8 mouse cellular contexts compared by ENCODE assay signal in the genomic region with DNA sequence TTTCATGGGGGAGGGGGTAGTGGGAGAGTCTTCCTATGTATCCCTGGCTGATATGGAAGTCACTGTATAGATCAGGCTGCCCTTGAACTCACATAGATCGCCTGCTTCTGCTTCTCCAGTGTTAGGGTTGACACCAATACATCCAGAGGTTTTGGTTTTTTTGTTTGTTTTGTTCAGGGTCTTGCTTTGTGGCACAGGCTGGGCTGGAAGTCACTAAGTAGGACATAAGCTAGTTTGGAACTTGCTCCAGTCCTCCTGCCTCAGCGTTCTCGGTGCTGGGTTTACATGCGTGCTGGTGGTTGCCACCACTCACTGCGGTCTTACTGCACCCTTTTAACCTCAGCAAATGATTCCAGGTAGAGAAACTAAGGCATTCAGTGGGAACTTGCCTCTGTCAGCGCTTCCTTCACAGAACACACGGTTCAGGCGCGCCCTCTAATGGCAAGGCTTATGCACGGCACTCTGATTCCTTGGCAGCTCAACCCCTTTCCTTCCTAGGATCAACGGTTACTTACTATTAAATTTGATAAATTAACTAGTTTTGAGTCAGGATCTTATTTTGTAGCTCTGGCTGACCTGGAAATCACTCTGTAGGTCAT. TPM values are rescaled to one million over a fixed set of nuclear protein-coding genes. Genes with fewer than 3 reads are reported as not detected.
DNase-seq lines count a peak whose midpoint lies in the region; ATAC-seq and TF ChIP-seq lines count a peak whose summit lies in the region.

No protein-coding gene starts in this region.

- no peak overlapping the region for H3K9ac ChIP-seq in liver, embryonic 12.5 days

- no peak for TF ChIP-seq POLR2A in cortical plate, adult 2 months (IDR thresholded peaks at IDR 0.05; ENCODE audit: extremely low read depth, insufficient read depth, low read length)

- H3K9me3 ChIP-seq in liver, embryonic 12.5 days (replicated peaks), result no peaks in the 10 kb centered on the region

- 1% methylated on average over 11 of the region's 11 CpGs for WGBS in liver, embryonic 12.5 days (ENCODE audit: insufficient replicate concordance)

- peaks cover 5% of the 10 kb centered on the region for H3K4me1 ChIP-seq in cortical plate, adult 2 months (ENCODE audit: control insufficient read depth, insufficient read depth, low read length)
- H3K4me1 ChIP-seq in liver, embryonic 12.5 days, result peaks cover 42% of the 10 kb centered on the region

- peak overlapping the region; percentile 63 for H3K4me2 ChIP-seq in liver, embryonic 12.5 days

- no peak overlapping the region for H3K27ac ChIP-seq in cortical plate, adult 2 months (ENCODE audit: insufficient read depth, low read length)
- H3K27ac ChIP-seq in liver, embryonic 12.5 days, result no peak overlapping the region

- peak; percentile 93 for TF ChIP-seq CTCF in cortical plate, adult 2 months (IDR thresholded peaks at IDR 0.05; ENCODE audit: extremely low read depth, insufficient read depth, low read length)

- peaks cover 2% of the 10 kb centered on the region; the same call in 1 of the 2 replicates for H3K36me3 ChIP-seq in liver, embryonic 12.5 days

- no peak for ATAC-seq in liver, embryonic 12.5 days

- peaks cover 59% of the 10 kb centered on the region for H3K27me3 ChIP-seq in liver, embryonic 12.5 days (replicated peaks)

- peak overlapping the region; percentile 1; the same call in 1 of the 2 replicates for H3K4me3 ChIP-seq in cortical plate, adult 2 months (ENCODE audit: insufficient read depth, low read length)
- no peak overlapping the region; the same call in 1 of the 2 replicates for H3K4me3 ChIP-seq in liver, embryonic 12.5 days

- DNase-seq in 416B (ENCODE audit: low read depth) (peak; percentile 85), NIH3T3 (ENCODE audit: low read depth) (peak; percentile 93)
- DNase-seq in heart, adult 8-10 months (ENCODE audit: low spot score), result peak; percentile 81
- DNase-seq in kidney, adult 8-10 months, result peak; percentile 47 to 75
- peak; percentile 72 for DNase-seq in neural tube, embryonic 10.5 days (ENCODE audit: extremely low spot score, low spot score)
- peak; percentile 80 for DNase-seq in thymus, postnatal 0 days (ENCODE audit: low spot score)

RNA-seq across cellular contexts. Expression of a gene that starts 1.3 kb away (rescaled TPM):
- polyA plus RNA-seq in cortical plate, adult 2 months (2012; rRNA removed), result 53.8 and 59.1 TPM in 2 replicates
- total RNA-seq in heart, adult 8-10 months (2022), result 10 to 100 TPM; 39.8 to 46.9 (median 44.4) TPM
- polyA plus RNA-seq in liver, embryonic 12.5 days (2016; fragmentation: Nextera tagmentation; extraction: Ambion mirVana), result 25.8 and 31.5 TPM in 2 replicates
- 59.6 and 67.1 TPM in 2 replicates for polyA plus RNA-seq in thymus, postnatal 0 days (2015; fragmentation: Nextera tagmentation; extraction: Ambion mirVana)

RNA-seq across cellular contexts. Expression of a gene that starts 16.0 kb away (rescaled TPM):
- polyA plus RNA-seq in cortical plate, adult 2 months (2012; rRNA removed), result 14.4 and 14.6 TPM in 2 replicates
- total RNA-seq in heart, adult 8-10 months (2022), result 10 to 100 TPM in 1 of 4 experiments, 1 to 10 TPM in 3; 8.8 to 12.7 (median 9.4) TPM
- 19.5 and 19.9 TPM in 2 replicates for polyA plus RNA-seq in liver, embryonic 12.5 days (2016; fragmentation: Nextera tagmentation; extraction: Ambion mirVana)
- polyA plus RNA-seq in thymus, postnatal 0 days (2015; fragmentation: Nextera tagmentation; extraction: Ambion mirVana), result 15.8 and 18.7 TPM in 2 replicates

RNA-seq across cellular contexts. Expression of a gene that starts 16.2 kb away (rescaled TPM):
- 5.0 and 5.4 TPM in 2 replicates for polyA plus RNA-seq in cortical plate, adult 2 months (2012; rRNA removed)
- total RNA-seq in heart, adult 8-10 months (2022), result 10 to 100 TPM; 31.6 to 66.7 (median 47.6) TPM
- 1.7 and 1.9 TPM in 2 replicates for polyA plus RNA-seq in liver, embryonic 12.5 days (2016; fragmentation: Nextera tagmentation; extraction: Ambion mirVana)
- polyA plus RNA-seq in thymus, postnatal 0 days (2015; fragmentation: Nextera tagmentation; extraction: Ambion mirVana), result 2.2 and 2.4 TPM in 2 replicates

RNA-seq across cellular contexts. Expression of a gene that starts 33.5 kb away (rescaled TPM):
- polyA plus RNA-seq in cortical plate, adult 2 months (2012; rRNA removed), result 5.1 and 7.1 TPM in 2 replicates
- 1 to 10 TPM; 1.2 to 9.8 (median 5.1) TPM for total RNA-seq in heart, adult 8-10 months (2022)
- polyA plus RNA-seq in liver, embryonic 12.5 days (2016; fragmentation: Nextera tagmentation; extraction: Ambion mirVana), result 0.04 and 0.05 TPM in 2 replicates
- 0.19 and 0.21 TPM in 2 replicates for polyA plus RNA-seq in thymus, postnatal 0 days (2015; fragmentation: Nextera tagmentation; extraction: Ambion mirVana)

RNA-seq across cellular contexts. Expression of a gene that starts 38.5 kb away (rescaled TPM):
- polyA plus RNA-seq in cortical plate, adult 2 months (2012; rRNA removed), result 41.4 and 48.3 TPM in 2 replicates
- 10 to 100 TPM; 11.2 to 14.5 (median 13.2) TPM for total RNA-seq in heart, adult 8-10 months (2022)
- polyA plus RNA-seq in liver, embryonic 12.5 days (2016; fragmentation: Nextera tagmentation; extraction: Ambion mirVana), result 9.9 and 10.9 TPM in 2 replicates
- polyA plus RNA-seq in thymus, postnatal 0 days (2015; fragmentation: Nextera tagmentation; extraction: Ambion mirVana), result 14.3 and 15.1 TPM in 2 replicates
